Mouse (Mus musculus) CD4-positive, CD25-positive, alpha-beta regulatory T cell, adult 2 months (primary cell): ENCODE measurements around the gene Clns1a.

Source experiments
- DNase-seq: peaks from one replicate; pipeline ENCODE4 v3.0.0-alpha.2; 2012; ENCODE audit warnings: low read depth, low spot score

Gene Clns1a

DNA sequence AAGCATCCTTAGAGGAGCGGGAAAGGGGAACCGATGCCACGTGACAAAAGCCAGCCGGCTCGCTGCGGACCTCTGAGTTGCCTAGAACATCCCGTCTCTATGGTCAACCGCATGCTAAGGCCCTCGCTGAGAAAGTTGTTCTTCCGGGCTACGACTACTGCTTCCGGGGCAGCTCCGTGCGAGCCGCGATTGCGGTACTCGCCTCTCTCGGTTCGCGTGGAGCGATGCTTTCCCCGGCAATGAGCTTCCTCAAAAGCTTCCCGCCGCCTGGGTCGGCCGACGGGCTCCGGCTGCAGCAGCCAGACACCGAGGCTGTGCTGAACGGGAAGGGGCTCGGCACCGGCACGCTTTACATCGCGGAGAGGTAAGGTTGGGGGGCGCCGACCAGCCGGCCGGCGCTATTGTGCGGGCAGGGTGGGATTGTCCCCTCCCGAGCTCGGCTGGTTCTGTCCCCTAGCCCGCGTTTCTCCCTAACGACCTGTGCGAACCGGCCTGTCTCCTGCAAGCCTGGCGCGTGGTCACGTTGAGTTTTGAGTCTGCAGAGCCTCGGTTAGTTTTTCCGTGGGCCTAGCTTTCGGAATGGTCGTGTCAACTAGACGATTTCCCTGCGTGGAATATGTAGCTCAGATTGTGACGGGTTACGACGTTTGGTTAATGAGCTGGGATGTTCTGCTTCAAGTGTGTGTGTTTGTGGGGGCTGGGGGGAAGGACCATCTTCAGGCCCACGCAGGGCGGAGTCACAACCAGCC is at the start of gene Clns1a:
Gene Clns1a (plus strand): TSS at position 129 of the 749 bp plus-strand sequence.
- DNase-seq, result peak; percentile 92

DNA sequence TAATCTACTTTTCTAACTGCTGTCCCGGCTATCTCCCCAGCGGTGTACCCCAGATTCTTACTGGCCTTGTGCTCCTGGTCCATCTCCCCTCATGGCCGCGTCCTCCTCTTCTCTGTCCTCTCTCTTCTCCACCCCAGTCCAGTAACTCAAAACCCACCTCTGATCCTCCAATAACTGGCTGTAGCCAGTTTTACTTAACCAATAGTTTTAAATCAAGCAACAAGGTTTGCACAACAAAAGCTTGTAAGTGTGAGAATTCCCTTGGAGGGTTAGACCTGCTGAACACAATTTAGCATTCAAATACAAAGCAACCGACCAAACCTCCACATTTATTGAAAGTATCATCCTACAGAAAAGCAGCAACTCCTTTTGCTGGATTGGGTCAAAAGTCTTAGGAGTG is 48.8 kb upstream of the Clns1a start:
- no peak for DNase-seq

DNA sequence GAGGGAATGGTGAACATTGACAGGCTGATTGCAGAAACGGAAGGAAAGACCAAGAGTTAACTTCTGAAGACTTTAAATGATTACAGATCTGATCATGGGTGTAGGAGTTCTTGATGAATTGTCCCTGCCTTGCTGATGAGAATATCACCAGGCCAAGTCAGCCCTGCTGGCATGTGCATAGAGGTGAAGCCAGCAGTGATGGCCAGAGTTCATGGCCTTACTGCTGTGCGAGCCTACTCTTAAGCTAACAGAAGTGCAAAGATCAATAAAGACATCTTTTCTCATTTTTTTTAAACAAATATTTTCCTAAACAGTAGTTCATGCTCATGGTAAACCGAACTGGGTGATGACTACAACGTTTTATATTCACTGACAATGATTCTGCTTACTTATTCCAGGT is 45.7 kb upstream of the Clns1a start:
- DNase-seq, result no peak

DNA sequence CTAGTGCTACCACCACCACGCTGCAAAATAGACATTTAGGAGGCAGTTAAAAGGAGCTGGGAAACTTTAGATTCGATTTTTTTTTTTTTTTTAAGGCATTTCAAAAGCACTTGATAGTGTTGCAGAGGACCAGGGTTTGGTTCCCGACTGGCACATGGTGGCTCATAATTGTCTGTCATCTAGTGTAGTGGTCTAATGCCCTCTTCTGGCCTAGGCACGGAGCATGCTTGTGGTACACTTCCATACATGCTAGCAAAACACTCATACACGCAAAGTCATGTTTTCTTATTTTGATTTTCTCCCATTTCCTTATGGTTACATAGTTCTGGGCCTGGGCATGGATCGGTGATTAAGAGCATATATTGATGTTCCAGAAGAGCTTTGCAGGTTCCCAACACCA is 40.3 kb upstream of the Clns1a start:
- no peak for DNase-seq

DNA sequence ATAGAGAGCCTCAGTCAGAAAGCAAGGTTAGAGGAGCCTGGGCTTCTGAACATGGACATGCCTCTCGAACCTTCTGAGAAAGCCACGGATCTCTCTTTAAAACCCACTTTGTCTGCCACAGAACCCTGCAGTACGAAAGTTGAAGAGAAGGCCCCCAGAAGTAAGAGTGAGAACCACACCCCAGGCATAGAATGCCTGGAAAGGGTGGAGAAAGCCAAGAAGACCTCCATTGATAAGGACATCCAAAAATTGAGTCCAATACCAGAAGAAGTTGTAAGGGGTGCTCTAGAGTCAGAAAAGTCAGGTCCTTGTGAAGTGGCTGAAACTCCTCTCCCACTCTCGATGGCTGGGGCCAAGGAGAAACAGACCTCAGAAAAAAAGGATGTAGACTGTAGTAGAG is 34.8 kb upstream of the Clns1a start:
- no peak for DNase-seq

DNA sequence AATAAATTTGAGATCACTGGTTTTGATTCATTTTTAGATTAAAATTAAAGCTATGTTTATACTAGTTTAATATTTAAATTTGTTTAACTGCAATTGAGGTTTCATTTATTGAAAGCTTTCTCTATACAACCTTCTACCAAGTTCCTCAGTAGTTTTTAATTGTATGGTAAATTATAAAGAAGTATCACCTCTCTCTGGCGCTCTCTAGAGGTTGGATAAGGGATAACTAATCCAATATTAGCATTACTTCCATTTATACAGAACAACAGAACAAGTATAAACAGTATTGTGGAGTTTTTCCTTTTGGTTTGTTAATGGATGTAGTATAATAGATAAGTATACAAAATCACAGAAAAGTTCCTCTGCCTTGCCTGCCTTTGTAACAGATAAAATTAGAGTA is 17.2 kb upstream of the Clns1a start:
- peak; percentile 64 for DNase-seq

DNA sequence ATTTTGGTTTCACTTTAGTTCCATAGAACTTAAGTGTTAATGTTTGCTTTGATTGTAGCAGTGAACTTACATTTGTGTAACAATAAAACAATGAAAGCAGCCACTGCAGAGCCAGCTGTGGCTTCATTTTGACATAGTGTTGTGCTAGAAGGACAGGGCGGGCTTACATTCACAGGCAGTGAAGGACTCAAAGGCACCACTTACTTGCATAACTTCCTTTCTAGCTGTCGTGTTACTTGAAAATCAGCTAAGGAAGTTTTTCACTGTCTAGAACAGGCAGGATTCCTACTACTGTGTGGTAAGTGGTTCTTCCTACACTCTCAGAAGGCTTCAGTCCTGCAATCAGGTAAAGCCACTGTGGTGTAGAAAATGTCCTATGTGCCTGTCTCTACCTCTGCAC is 8.6 kb upstream of the Clns1a start:
- no peak for DNase-seq

DNA sequence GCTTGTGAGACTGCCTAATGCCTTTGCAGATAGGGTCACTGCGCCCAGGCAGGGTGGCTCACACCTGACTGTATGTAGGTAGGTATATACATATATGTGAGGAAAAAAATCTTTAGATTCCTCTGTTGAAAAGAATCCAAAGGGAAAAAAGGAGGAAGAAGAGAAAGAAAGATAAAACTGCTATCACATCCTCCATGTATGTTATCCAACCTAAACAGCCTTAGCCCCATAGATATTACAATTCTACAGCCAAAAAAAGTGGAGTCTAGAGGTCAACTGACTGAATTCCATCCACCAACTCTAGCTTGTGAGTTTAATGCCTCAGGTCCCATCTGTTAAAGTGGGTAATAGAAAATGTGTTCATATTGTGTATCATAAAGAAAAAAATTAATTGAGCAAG is 993 bp upstream of the Clns1a start:
- DNase-seq, result no peak

DNA sequence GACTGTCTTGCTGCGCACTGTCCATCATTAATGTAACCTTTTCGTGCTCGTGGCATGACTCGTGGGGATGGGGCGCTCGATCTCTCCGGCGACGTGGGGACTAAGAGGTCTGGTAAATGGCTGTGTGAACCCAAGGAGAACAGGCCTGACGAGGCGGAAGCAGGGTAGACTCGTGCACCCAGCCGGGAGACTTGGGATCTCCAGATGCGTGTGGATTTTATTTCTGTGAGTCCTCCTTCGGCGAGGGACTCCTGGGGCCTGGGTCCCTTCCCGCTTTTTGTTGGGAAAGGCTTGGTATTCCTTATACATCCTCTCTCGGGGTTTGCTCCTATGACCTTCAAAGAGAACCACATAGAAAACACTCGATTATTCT is 315 bp upstream of the Clns1a start:
- no peak for DNase-seq

DNA sequence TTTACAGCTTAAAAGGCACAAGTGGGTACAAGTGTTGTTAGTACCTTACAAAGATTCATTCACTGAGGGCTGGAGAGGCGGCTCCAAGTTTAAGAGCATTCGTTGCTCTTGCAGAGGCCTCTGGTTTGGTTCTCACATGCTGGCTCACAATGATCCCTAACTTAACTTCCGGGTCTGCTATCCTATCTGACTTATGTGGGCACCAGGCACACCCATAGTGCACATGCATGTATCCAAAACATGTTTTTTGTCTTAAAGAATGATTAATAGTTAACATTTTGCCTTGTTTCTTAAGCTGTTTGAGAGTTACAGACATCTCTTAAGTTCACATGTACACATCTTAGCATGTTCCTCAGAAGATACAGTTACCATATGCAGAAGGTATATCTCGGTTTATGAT is 3.7 kb downstream of the Clns1a start:
- no peak for DNase-seq

DNA sequence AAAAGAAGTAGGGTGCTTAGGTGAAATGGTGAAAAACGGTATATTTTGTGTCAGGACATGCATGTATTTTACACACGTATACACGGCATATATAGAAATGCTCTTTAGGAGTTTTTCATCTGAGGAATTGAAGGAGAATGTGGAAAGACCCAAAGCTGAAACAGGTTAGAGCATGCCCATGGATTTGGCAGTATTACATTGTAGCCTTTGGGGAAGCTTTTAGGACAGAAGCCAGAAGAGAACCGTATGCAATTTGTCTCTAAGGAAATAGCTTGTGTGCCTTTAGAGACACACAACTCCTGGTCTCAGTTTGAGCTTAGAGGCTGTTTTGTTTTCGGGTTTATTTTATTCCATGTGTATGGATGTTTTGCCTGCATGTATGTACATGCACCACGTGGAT is 4.7 kb downstream of the Clns1a start:
- no peak for DNase-seq

DNA sequence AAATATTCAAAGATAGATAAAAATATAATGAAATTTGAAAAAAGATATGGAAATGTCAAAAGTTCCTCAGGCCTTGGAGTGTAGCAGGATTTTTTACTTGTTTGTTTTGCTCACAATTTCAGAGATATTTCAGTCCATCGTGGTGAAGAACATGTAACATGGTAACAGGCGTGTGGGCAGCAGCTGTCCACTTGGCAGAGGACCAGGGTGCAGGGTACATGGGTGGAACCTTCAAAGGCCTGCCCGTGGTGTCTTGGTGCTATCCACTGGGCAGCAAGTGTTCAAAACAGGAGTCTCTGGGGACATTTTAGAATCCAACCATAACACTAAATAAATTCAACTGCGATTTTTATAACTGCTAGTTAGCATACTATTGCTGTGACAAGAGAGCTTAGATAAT is 10.7 kb downstream of the Clns1a start:
- no peak for DNase-seq

DNA sequence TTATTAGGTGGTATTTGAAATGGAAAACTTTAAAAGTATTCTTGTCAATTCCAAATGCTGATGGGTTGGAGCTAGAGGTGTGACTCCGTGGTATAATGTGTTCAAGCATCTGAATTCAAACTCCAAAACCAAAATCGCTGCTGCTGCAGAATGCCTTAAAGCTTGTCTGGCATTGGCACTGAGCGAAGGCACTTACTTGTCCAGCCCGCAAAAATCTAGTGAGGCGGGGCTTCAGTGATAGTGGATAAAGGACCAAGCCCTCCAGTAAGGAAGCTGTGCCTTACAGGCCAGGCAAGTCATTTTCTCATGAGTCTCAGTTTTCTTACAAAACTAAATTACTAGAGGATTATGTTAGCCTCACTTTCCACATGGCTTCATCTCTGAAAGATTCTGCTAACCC is 11.4 kb downstream of the Clns1a start:
- no peak for DNase-seq

DNA sequence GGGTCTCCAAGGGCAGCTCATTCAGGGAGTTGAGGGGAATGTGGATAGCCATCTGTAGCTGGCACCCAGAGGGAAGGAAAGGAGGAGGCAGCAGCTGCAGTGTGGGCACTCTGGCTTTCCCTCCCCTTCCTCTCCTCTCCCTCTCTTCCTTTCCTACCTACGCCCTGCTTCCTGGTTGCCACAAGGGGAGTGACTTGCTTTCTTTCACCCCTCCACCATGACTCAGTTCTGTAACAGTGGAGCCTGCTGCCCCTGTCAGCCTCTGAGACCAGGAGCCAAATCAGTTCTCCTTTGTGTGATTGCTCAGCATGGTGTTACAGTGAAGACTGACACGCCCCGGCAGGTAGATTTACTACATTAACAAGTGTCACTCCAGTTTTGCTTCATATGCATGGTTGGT is 12.8 kb downstream of the Clns1a start:
- DNase-seq, result no peak

DNA sequence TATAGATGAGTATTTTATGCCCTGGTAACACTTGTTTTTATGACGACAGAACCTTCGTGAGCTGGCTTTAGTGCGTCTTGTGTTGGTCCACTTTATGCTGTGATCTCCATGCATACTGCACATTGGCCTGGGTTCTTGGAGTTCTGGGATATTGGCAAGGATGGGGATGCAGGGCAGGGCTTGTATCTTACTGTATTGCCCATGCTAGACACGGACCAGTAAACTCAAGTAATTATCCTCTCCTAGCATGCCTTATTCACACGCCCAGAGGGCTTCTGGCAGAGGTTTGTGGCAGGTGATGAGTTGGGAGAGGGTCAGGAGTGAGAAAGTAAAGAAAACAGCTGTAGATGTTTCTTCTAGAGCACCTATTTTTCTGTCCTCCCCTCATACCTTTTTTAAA is 18.2 kb downstream of the Clns1a start:
- DNase-seq, result no peak

DNA sequence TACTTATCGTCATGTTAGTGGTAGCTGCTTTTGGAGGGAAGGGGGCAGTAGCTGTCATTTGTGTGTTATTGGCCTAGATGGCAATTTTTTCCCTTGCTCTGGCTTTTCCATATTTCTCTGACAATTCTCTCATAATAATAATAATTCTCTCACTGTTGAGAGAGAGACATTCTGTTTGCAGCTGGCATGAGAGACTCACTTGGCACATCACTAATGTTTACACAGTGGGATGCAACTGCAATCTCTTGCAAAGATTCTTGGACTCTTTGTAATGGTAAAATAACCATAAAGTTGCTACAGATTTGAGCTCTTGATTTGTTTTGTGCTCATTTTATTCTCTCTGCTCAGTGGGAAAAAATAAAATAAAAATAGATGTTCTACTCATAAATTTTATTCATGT is 20.9 kb downstream of the Clns1a start:
- no peak for DNase-seq

DNA sequence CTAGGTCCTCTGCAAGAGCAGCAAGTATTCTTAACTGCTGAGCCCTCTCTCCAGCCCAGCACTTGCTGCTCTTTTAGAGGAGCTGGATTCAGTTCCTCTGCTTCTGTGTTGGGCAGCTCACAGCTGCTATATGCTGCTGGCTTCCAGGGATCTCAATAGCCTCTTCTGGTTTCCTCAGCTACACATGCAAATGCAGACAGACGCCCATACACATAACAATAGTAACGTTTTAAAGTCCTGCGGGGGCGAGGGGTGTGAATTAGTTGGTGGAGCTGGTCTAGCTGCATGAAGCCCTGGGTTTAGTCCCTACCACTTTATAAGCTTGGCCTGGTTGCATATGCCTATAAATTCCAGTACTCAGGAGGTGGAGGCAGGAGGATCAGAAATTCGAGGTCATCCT is 22.6 kb downstream of the Clns1a start:
- DNase-seq, result no peak

DNA sequence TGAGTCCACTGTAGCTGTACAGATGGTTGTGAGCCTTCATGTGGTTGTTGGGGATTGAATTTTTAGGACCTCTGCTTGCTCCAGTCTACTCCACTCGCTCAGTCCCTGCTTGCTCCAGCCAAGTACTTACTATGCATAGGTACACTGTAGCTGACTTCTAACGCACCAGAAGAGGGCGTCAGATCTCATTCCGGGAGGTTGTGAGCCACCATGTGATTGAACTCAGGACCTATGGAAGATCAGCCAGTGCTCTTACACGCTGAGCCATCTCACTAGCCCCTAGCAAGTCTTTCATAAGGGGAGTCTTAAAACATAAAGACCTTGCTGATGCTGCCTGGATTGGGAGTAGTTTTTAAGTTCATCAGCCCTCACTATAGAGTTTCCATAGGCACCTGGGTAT is 23.7 kb downstream of the Clns1a start:
- no peak for DNase-seq

DNA sequence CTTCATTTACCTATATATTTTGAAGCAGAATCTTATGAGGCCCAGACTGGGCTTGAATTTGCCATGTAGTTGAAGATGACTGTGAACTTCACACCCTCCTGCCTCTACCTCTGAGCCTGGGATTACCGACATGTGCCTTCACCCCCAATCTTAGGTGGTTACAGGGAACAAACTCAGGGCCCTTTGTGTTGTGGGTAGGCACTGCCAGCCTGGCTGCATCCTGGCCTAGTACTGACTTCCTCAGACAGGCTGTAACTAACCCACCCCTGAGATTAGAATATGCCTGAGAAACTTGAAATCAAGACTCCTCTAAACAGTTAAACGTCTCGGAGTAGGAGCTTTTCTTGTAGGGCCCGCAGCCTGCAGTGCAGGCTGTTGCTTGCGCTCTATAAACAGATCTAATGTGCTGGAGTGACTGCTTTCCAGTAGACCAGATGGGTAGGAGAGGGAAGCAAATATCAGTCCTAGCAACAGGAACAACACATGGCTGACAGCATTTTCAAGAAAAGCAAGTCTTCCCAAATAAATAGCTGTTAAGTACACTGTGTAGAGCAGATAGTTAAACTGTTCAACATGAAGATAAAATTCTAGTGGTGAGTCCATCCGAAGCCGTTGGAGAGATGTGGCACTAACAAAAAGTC is 26.0 kb downstream of the Clns1a start:
- DNase-seq, result no peak

DNA sequence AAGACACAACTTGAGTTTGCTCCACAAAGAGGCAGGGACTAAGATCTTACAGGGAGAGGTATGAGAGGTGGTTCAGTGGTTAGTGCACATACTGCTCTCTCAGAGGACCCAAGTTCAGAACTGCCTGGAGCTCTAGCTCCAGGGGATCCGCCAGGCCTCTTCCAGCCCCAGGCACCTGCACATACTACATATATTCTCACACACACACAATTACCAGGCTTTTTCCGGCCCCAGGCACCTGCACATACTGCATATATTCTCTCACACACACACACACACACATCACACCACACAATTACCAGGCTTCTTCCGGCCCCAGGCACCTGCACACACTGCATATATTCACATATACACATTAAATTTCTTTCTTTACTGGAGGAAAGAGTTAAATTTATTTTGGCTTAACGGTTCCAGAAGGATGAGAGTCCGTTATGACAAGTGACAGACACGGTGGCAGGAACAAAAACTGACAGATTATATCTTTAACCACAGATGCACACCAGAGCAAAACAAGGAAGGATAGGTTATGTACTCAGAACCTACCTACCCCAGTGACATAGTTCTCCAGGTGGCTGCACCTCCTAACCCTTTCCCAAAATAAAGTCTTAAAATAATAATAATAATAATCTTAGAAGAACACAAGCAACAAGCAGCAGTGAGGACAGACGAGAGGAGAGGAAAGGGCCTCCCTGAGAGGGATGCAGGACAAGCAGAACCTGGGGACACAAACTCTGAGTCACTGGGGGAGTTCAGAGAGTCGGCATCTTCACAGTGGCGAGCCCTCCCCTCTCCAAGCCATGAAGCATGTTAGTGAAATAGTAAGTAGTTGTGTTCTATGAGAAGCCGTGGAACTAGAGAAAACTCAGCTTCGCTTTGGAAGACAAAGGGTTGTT is 27.5 kb downstream of the Clns1a start:
- no peak for DNase-seq

DNA sequence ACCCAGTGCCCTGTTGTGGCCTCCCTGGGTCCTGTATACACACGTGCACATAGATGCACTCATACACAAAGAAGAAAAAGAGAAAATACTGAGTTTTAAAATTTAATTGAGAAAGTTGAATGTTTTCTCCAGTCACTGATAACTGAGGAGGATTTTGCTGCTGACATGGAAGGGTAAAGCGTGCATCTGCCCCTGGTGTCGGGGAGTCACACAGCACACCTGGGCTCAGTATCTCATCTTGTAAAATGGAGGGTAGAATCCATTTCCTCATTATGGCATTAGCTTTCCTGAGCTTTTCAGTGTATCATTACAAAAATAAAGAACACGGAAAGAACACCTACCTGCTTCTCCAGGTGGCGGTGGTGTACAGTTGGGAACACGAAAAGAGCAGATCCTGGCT is 29.0 kb downstream of the Clns1a start:
- DNase-seq, result no peak

DNA sequence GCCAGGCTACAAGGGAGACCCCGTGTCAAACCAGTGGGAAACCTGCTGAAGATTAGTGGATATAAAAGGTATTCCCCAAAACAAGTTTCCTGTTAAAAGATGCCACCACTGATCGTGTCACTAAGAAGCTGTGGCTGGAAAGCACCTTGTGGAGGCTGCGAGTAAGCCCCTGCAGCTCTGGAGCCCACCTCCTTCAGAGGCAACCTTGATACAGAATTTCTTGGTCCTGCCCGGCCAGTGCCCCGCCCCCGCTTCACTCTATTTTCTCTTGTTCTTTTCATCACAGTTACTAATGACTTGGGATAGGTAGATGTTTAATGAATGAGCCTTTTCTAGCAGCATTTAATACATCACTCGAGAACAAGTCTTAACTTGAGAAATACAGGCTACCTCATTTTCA is 29.6 kb downstream of the Clns1a start:
- DNase-seq, result no peak

DNA sequence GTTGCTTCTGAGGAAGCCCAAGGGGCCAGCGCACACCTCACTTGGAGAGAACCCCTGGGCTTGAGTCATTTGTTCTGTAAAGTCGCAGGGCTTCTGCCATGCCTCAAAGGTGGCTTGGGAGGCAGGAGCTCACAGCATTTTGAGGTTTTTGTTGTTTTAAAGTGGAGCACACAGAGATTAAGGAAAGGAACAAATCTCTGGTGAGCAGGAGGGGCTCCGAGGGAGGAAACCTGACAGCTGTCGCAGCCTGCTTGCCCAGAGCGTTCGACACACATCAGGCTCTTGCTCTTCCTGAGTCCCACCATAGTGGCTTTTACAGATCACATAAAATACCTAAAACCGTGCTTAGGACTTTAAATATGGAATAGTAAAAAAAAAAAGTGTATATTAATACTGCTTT is 30.3 kb downstream of the Clns1a start:
- DNase-seq, result no peak
